Mouse (Mus musculus) bone marrow macrophage, adult 2 months (primary cell): ENCODE measurements at regions not wholly inside any gene's neighbourhood (a gene's known extent, or its start where the extent isn't known, plus 50 kb on each side); places are given as distances from the start of the nearest gene placed in this dataset.

Experiments used
- H3K27ac ChIP-seq: 2 replicates; pipeline ENCODE4 v1.5.1; 2012; ENCODE audit warnings: low read depth, low read length; ENCODE audit not compliant: insufficient read depth
- H3K4me1 ChIP-seq: 2 replicates; pipeline ENCODE4 v1.6.1; 2012; ENCODE audit warnings: low read length; ENCODE audit not compliant: control insufficient read depth, insufficient read depth
- H3K4me3 ChIP-seq: 2 replicates; pipeline ENCODE4 v1.5.1; 2012; ENCODE audit warnings: mild to moderate bottlenecking, low read length, moderate library complexity; ENCODE audit not compliant: insufficient read depth
- CTCF ChIP-seq: IDR thresholded peaks from 2 replicates; pipeline ENCODE4 v1.5.1; 2012; ENCODE audit warnings: low read depth, mild to moderate bottlenecking, low read length, moderate library complexity
- POLR2A ChIP-seq: IDR thresholded peaks from 2 replicates; pipeline ENCODE4 v1.6.1; 2012; ENCODE audit warnings: mild to moderate bottlenecking, low read depth, low read length, borderline replicate concordance

DNA sequence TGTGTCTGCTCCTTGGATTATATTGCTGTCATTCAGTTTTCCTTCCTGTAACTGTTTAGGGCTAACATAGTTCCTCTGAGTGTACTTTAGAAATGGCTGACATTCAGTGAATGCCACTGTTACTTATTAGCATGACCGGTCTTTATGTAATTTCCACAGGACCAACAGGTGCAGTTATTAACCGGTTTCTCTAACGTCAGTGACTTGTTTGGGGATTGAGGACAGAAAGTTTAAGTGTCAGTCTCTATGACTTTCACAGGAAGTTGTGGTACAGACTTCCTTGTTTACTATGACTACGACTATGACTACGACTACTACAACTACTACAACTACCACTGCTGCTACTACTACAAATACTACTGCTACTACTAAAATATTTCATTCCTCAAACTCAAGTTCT is 170.4 kb upstream of the Ptger4 start:
- no peak overlapping the region for H3K4me3 ChIP-seq
- peaks cover 17% of the 10 kb centered on the region for H3K4me1 ChIP-seq
- TF ChIP-seq CTCF (no peak), POLR2A (no peak)
- peak overlapping the region; percentile 57 for H3K27ac ChIP-seq

DNA sequence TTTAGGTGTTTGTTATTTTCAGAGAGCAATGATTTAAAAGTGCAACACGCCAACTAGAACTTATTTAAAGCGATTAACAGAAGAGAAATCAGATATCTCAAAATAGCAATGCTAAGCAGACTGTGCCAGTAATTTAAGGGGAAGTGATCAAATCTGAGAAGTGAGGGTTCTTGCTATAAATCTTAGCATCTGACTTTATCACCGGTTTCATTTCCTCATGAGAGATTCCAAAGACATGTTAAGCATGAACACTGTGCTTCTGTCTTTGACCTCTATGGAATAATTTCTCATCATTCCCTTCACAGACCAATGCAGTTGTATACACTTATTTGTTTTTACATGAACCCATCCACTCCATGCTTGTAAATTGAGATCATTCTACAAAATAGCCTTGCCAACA is 172.0 kb upstream of the Ptger4 start:
- no peak for TF ChIP-seq POLR2A
- no peak for TF ChIP-seq CTCF
- peaks cover 17% of the 10 kb centered on the region for H3K4me1 ChIP-seq
- peak overlapping the region; percentile 78 for H3K27ac ChIP-seq
- H3K4me3 ChIP-seq = no peak overlapping the region

DNA sequence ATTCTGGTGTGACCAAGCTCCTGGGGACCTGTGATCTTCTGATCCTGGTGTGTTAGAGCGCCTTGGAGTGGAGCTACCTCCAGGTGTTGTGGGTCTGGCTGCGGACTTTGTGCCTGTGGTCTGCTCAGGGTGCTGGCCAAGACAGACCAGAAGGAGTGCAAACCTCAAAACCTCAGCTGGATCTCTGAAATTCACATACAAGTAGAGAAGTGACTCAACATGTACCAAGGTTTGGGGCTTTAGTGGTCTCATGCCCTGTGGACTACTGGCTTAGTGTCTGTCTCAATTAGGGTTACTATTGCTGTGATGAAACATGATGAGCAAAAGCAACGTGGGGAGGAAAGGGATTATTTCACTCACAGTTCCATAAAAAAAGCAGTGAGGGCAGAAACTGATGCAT is 182.7 kb upstream of the Ptger4 start:
- no peak overlapping the region for H3K27ac ChIP-seq
- H3K4me3 ChIP-seq = no peak overlapping the region
- H3K4me1 ChIP-seq = peaks cover 6% of the 10 kb centered on the region
- TF ChIP-seq CTCF (no peak), POLR2A (no peak)

DNA sequence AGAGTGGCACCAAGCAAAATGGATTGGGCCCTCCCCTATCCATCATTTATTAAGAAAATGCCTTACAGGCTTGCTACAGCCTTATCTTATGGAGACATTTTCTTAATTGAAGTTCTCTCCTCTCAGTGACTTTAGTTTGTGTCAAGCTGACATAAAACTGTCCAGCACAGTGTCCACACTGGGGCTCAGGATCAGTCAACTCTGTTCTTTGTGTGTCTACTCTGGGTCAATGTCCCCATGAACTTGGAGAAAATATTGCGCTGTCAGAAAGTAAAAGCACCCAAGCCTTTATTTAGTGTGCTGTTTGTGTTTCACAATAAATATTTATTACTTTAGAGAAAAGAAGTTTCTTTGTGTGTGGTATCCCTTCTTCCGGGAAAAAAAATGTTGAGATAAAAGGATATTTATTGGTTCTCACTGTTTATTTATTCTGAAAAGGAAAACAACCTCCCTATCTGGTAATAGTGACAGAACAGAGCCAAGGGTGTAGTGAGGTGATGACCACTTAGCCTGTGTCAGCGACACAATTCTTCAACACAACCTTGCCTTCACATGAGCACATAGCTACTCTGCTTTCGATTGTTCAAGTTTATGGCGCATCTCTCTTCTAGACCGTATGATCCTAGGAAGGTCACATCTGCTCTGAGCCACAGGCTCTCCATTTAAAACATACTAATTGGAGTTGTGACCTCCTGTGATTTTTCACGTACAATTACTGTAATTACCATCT is 183.5 kb upstream of the Ptger4 start:
- Histone ChIP-seq H3K27ac (no peak overlapping the region), H3K4me3 (no peak overlapping the region), H3K4me1 (peaks cover 9% of the 10 kb centered on the region)
- TF ChIP-seq CTCF = no peak
- TF ChIP-seq POLR2A = no peak

DNA sequence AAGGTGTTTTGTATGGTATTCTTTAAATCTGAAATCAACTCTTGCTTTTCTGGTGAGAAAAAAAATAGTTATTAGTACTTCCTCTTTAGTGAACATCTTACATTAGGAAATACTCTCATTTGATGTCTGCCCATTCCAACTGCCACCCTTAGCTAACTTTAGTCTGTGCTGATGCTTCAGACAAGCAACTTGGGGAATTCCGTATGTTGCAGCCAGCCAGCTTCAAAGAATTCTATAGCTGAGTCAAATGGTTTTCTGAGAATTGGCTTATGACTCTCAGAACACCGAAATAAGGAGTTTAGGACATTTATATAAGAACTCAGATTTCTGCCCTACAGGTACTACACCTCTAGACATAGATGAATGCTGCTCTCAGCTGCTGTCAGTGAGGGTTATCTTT is 188.0 kb upstream of the Ptger4 start:
- H3K4me1 ChIP-seq = peaks cover 14% of the 10 kb centered on the region
- no peak overlapping the region for H3K4me3 ChIP-seq
- TF ChIP-seq POLR2A (no peak), CTCF (no peak)

DNA sequence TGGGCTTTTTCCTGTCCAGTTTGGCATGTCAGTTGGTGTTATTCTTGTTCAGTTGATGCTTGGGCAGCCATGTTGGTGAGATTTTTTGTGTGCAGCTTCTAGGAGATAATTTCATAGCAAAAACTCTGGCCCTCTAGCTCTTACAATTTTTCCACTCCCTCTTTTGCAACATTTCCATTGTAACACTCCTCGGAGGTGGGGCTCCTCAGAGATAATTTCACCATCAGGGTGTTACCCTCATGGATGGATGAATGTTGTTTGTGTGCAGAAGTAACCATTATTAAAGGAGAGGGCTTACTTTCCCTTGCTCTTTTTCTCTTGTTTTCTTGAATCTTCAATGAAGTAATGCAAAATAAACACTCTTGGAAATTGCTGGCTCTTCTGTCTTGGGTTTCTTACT is 193.0 kb upstream of the Ptger4 start:
- TF ChIP-seq CTCF (no peak), POLR2A (no peak)
- peaks cover 11% of the 10 kb centered on the region for H3K4me1 ChIP-seq
- H3K4me3 ChIP-seq = no peak overlapping the region
- no peak overlapping the region for H3K27ac ChIP-seq

More for the DNA sequence above, 188.0 kb upstream of the Ptger4 start:
- H3K27ac ChIP-seq = peak overlapping the region; percentile 7; the same call in 1 of the 2 replicates

DNA sequence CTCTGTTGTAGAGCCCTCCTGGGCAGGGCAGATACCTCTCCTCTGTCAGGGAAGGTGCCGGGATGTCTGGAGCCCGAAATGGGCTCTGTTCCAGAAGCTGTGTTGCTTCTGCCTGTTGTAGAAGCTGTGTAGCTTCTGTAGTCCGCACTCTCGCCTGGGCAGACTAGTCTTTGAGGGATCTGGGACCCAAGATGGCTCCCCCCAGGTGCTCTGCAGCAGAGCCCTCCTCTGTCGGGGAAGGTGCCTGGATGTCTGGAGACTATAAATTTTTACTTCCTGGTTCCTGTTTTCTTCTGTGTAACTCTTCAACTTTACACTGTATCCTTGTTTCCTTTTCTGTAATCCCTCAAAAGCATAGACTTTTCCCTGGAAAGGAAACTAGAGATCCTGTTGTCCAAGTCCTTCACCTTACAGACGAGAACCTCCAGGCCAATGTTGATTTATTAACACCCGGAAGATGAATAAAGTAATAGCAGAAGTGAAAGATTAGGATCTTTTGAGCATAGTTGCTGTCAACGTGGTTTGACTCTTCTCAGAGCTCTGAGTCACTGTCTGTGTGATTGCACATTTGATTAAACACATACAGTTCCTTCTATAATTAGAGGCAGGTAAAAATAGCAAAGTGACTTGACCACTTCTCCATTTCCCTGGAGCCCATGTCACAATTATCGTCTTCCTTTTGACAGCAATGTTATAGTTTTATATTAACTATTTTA is 202.2 kb upstream of the Ptger4 start:
- TF ChIP-seq POLR2A (no peak), CTCF (no peak)
- H3K4me3 ChIP-seq = peak overlapping the region; percentile 32
- H3K4me1 ChIP-seq = peaks cover 16% of the 10 kb centered on the region
- peak overlapping the region; percentile 89 for H3K27ac ChIP-seq

DNA sequence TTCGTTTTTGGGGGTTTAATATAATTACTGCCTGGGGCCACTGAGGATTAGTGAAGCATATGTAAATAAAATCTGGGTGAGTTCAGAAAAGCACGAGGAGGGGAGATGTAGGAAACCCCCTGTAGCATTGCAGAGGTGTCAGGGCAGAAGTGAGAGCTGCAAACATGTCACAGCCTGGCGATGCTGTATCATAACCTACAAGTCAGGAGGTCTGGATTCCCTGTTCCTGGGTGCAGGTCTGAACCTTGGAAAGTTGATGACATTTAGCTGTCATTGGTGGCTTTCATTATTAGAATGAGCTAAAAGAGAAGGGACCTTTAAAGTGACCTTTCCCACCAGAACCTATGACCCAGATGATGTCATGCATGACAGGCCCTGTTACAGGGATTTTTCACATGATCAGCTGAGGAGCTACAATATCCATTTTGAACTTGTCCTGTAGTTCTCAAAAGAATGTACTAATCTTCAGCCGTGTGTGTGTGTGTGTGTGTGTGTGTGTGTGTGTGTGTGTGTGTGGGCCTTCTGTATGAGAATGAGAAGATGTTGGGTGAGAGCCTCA is 202.8 kb upstream of the Ptger4 start:
- Histone ChIP-seq H3K27ac (peak overlapping the region; percentile 73), H3K4me1 (peaks cover 16% of the 10 kb centered on the region), H3K4me3 (peak overlapping the region; percentile 36; the same call in 1 of the 2 replicates)
- no peak for TF ChIP-seq POLR2A
- no peak for TF ChIP-seq CTCF

DNA sequence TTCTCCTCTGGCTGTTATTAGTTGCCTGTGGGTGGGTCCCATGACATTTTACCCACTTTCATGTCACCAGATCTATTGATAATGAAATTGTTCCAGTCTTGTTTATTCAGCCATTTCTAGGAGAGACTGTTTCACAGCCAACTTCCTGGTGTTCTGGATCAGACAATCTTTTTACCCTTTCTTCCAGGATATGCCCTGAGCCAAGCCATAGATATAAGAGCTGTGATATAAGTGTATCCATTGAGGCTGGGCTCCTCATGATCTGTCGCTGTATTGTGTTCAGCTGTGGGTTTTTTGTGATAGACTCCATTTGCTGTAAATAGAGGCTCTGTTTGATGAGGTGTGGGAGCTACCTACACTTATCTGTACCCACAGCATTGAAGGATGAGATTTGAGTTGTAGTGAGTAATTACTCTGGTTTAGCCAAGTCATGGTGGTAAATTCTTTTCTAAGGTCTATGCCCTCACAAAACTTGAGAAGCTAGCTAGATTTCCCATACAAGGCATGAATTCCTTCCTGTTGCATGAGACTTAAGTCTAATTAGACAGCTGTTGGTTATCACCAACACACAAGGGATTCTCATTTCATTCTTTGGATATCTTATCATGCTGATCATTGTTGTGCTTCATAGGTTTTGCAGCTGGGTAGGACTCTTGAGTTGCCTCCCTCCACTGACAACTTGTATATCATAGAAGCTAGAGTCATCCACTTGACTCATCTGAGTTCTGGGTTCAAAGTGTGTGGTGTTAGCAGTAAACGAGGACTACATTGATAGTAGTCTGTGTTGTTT is 203.9 kb upstream of the Ptger4 start:
- no peak overlapping the region for H3K27ac ChIP-seq
- TF ChIP-seq POLR2A (no peak), CTCF (no peak)
- H3K4me1 ChIP-seq = peaks cover 16% of the 10 kb centered on the region
- H3K4me3 ChIP-seq = no peak overlapping the region
